Mouse (Mus musculus): ENCODE results near the gene Ccdc157. TPM values are rescaled to one million over a fixed set of nuclear protein-coding genes. Genes with fewer than 3 reads are reported as not detected.

The Ccdc157 gene
- polyA plus RNA-seq, 2 experiments = 0.32 to 0.97 TPM

- Histone ChIP-seq H3K4me1 (replicated peaks; ENCODE audit: control insufficient read depth in 2 of 2, insufficient read depth in 2 of 2, low read length in 1 of 2) (no peaks in the 10 kb centered on the region), H3K27me3 (ENCODE audit: control insufficient read depth, insufficient read depth, low read length) (no peaks in the 10 kb centered on the region), H3K4me3 (ENCODE audit: insufficient read depth in 1 of 2, low read depth in 2 of 2, low read length in 2 of 2) (no peak overlapping the region), H3K27ac (no peak overlapping the region), H3K4me2 (ENCODE audit: low read depth) (no peak overlapping the region), H3K9ac (replicated peaks) (no peak overlapping the region), H3K9me3 (ENCODE audit: control insufficient read depth, low read length) (no peaks in the 10 kb centered on the region), H3K36me3 (replicated peaks; ENCODE audit: control insufficient read depth, insufficient read depth, low read depth) (no peaks in the 10 kb centered on the region)
- WGBS (ENCODE audit: insufficient replicate concordance) = 72% methylated on average over 8 of the region's 8 CpGs
- no peak for TF ChIP-seq EP300 (IDR thresholded peaks at IDR 0.05; ENCODE audit: low read depth)
- no peak for TF ChIP-seq CTCF (IDR thresholded peaks at IDR 0.05; ENCODE audit: low read depth)
- DNase-seq (ENCODE audit: low read depth in 3 of 3, low spot score in 3 of 3) (no peak), ATAC-seq (ENCODE audit: insufficient read depth) (no peak)
Observed at GRCm38 (mm10) chr11:4196636-4197035, 36.5 kb upstream of the Ccdc157 start.

- Histone ChIP-seq H3K4me1 (replicated peaks; ENCODE audit: control insufficient read depth in 2 of 2, insufficient read depth in 2 of 2, low read length in 1 of 2) (peaks cover 0 to 3% of the 10 kb centered on the region in 2 experiments; a peak in 1 of 4 replicates), H3K27ac (no peak overlapping the region), H3K4me2 (ENCODE audit: low read depth) (no peak overlapping the region), H3K9ac (replicated peaks) (no peak overlapping the region), H3K36me3 (replicated peaks; ENCODE audit: control insufficient read depth, insufficient read depth, low read depth) (no peaks in the 10 kb centered on the region), H3K9me3 (ENCODE audit: control insufficient read depth, low read length) (no peaks in the 10 kb centered on the region), H3K4me3 (ENCODE audit: insufficient read depth in 1 of 2, low read depth in 2 of 2, low read length in 2 of 2) (no peak overlapping the region), H3K27me3 (ENCODE audit: control insufficient read depth, insufficient read depth, low read length) (no peaks in the 10 kb centered on the region)
- no peak for ATAC-seq (ENCODE audit: insufficient read depth)
- no peak for TF ChIP-seq EP300 (IDR thresholded peaks at IDR 0.05; ENCODE audit: low read depth)
- no peak for TF ChIP-seq CTCF (IDR thresholded peaks at IDR 0.05; ENCODE audit: low read depth)
- no peak for DNase-seq (ENCODE audit: low read depth in 3 of 3, low spot score in 3 of 3)
- WGBS (ENCODE audit: insufficient replicate concordance) = 37% methylated on average over 3 of the region's 3 CpGs
Observed at GRCm38 (mm10) chr11:4195597-4196031, 35.5 kb upstream of the Ccdc157 start.

GRCm38 (mm10) chr11:4193420-4193819 lies 33.3 kb upstream of the Ccdc157 start:
- ATAC-seq (ENCODE audit: insufficient read depth) (no peak), DNase-seq (ENCODE audit: low read depth in 3 of 3, low spot score in 3 of 3) (no peak)
- H3K36me3 ChIP-seq (replicated peaks; ENCODE audit: control insufficient read depth, insufficient read depth, low read depth) = no peaks in the 10 kb centered on the region
- H3K27ac ChIP-seq = no peak overlapping the region
- H3K27me3 ChIP-seq (ENCODE audit: control insufficient read depth, insufficient read depth, low read length) = no peaks in the 10 kb centered on the region
- peaks cover 0 to 3% of the 10 kb centered on the region in 2 experiments; a peak in 1 of 4 replicates for H3K4me1 ChIP-seq (replicated peaks; ENCODE audit: control insufficient read depth in 2 of 2, insufficient read depth in 2 of 2, low read length in 1 of 2)
- H3K9ac ChIP-seq (replicated peaks) = no peak overlapping the region
- H3K4me2 ChIP-seq (ENCODE audit: low read depth) = no peak overlapping the region
- TF ChIP-seq EP300 (IDR thresholded peaks at IDR 0.05; ENCODE audit: low read depth) = no peak
- no peak for TF ChIP-seq CTCF (IDR thresholded peaks at IDR 0.05; ENCODE audit: low read depth)
- no peaks in the 10 kb centered on the region for H3K9me3 ChIP-seq (ENCODE audit: control insufficient read depth, low read length)
- H3K4me3 ChIP-seq (ENCODE audit: insufficient read depth in 1 of 2, low read depth in 2 of 2, low read length in 2 of 2) = no peak overlapping the region

- 72% methylated on average over 3 of the region's 3 CpGs for WGBS (ENCODE audit: insufficient replicate concordance)
- H3K4me2 ChIP-seq (ENCODE audit: low read depth) = no peak overlapping the region
- TF ChIP-seq EP300 (IDR thresholded peaks at IDR 0.05; ENCODE audit: low read depth) = no peak
- TF ChIP-seq CTCF (IDR thresholded peaks at IDR 0.05; ENCODE audit: low read depth) = no peak
Observed at GRCm38 (mm10) chr11:4192757-4193156, 32.7 kb upstream of the Ccdc157 start.

GRCm38 (mm10) chr11:4190677-4191076 lies 30.6 kb upstream of the Ccdc157 start:
- H3K4me2 ChIP-seq (ENCODE audit: low read depth) = no peak overlapping the region
- H3K27ac ChIP-seq = no peak overlapping the region
- H3K36me3 ChIP-seq (replicated peaks; ENCODE audit: control insufficient read depth, insufficient read depth, low read depth) = no peaks in the 10 kb centered on the region
- DNase-seq (ENCODE audit: low read depth in 3 of 3, low spot score in 3 of 3) = no peak
- no peaks in the 10 kb centered on the region for H3K27me3 ChIP-seq (ENCODE audit: control insufficient read depth, insufficient read depth, low read length)
- WGBS (ENCODE audit: insufficient replicate concordance) = 76% methylated on average over 3 of the region's 3 CpGs
- H3K9ac ChIP-seq (replicated peaks) = no peak overlapping the region
- H3K9me3 ChIP-seq (ENCODE audit: control insufficient read depth, low read length) = no peaks in the 10 kb centered on the region
- H3K4me1 ChIP-seq (replicated peaks; ENCODE audit: control insufficient read depth in 2 of 2, insufficient read depth in 2 of 2, low read length in 1 of 2) = peaks cover 3% of the 10 kb centered on the region in 2 experiments; a peak in 3 of 4 replicates
- no peak for ATAC-seq (ENCODE audit: insufficient read depth)
- H3K4me3 ChIP-seq (ENCODE audit: insufficient read depth in 1 of 2, low read depth in 2 of 2, low read length in 2 of 2) = no peak overlapping the region
- TF ChIP-seq EP300 (IDR thresholded peaks at IDR 0.05; ENCODE audit: low read depth) = no peak
- TF ChIP-seq CTCF (IDR thresholded peaks at IDR 0.05; ENCODE audit: low read depth) = no peak

More at GRCm38 (mm10) chr11:4192757-4193156, 32.7 kb upstream of the Ccdc157 start:
- Histone ChIP-seq H3K36me3 (replicated peaks; ENCODE audit: control insufficient read depth, insufficient read depth, low read depth) (no peaks in the 10 kb centered on the region), H3K4me3 (ENCODE audit: insufficient read depth in 1 of 2, low read depth in 2 of 2, low read length in 2 of 2) (no peak overlapping the region), H3K9me3 (ENCODE audit: control insufficient read depth, low read length) (no peaks in the 10 kb centered on the region), H3K9ac (replicated peaks) (no peak overlapping the region), H3K27me3 (ENCODE audit: control insufficient read depth, insufficient read depth, low read length) (no peaks in the 10 kb centered on the region), H3K4me1 (replicated peaks; ENCODE audit: control insufficient read depth in 2 of 2, insufficient read depth in 2 of 2, low read length in 1 of 2) (peaks cover 0 to 3% of the 10 kb centered on the region in 2 experiments; a peak in 1 of 4 replicates), H3K27ac (no peak overlapping the region)
- no peak for DNase-seq (ENCODE audit: low read depth in 3 of 3, low spot score in 3 of 3)
- ATAC-seq (ENCODE audit: insufficient read depth) = no peak

Data from liver, embryonic 14.5 days (tissue).